Comparison of ENCODE assay signal across 10 mouse cellular contexts in genomic region chr16:77421001-77421400, GRCm38 (mm10).
A peak's percentile ranks its signal among the peaks of the same experiment; 100 is the strongest.
DNase-seq lines count a peak whose midpoint lies in the region; ATAC-seq and TF ChIP-seq lines count a peak whose summit lies in the region.
"Had no signal": no experiment of that assay in that cellular context is flagged by ENCODE, and none has a peak within 500 bp of the region (broad histone marks: within the 10 kb centered on the region; RNA-seq: fewer than 3 reads in every experiment).

No protein-coding gene starts in this region.

- H3K36me3 ChIP-seq in neural tube, embryonic 11.5 days (ENCODE audit: control insufficient read depth, insufficient read depth, low read length): no peaks in the 10 kb centered on the region
- no peaks in the 10 kb centered on the region for H3K36me3 ChIP-seq in forebrain, embryonic 15.5 days
- H3K36me3 ChIP-seq in limb, embryonic 14.5 days (ENCODE audit: control insufficient read depth, insufficient read depth, low read length): no peaks in the 10 kb centered on the region
- no peaks in the 10 kb centered on the region for H3K36me3 ChIP-seq in stomach, embryonic 16.5 days (ENCODE audit: control insufficient read depth, insufficient read depth, low read length)
- H3K36me3 ChIP-seq: G1E had no signal

- H3K4me1 ChIP-seq in neural tube, embryonic 11.5 days (ENCODE audit: control insufficient read depth, insufficient read depth, low read length): peaks cover 7% of the 10 kb centered on the region; the same call in 1 of the 2 replicates
- peaks cover 31% of the 10 kb centered on the region for H3K4me1 ChIP-seq in forebrain, embryonic 15.5 days
- peaks cover 39% of the 10 kb centered on the region for H3K4me1 ChIP-seq in limb, embryonic 14.5 days (ENCODE audit: control insufficient read depth, insufficient read depth, low read length)
- H3K4me1 ChIP-seq in stomach, embryonic 16.5 days (ENCODE audit: control insufficient read depth, insufficient read depth, low read length): peaks cover 8% of the 10 kb centered on the region; the same call in 1 of the 2 replicates

- no peaks in the 10 kb centered on the region for H3K27me3 ChIP-seq in neural tube, embryonic 11.5 days (ENCODE audit: control insufficient read depth, insufficient read depth, low read length)
- no peaks in the 10 kb centered on the region for H3K27me3 ChIP-seq in forebrain, embryonic 15.5 days
- no peaks in the 10 kb centered on the region for H3K27me3 ChIP-seq in limb, embryonic 14.5 days (ENCODE audit: control insufficient read depth, insufficient read depth, low read length)
- no peaks in the 10 kb centered on the region for H3K27me3 ChIP-seq in stomach, embryonic 16.5 days (ENCODE audit: control insufficient read depth, insufficient read depth, low read length)

- peak overlapping the region; percentile 69 for H3K9ac ChIP-seq in neural tube, embryonic 11.5 days (ENCODE audit: low read length)
- H3K9ac ChIP-seq in forebrain, embryonic 15.5 days (replicated peaks): peak overlapping the region; percentile 79
- H3K9ac ChIP-seq in limb, embryonic 14.5 days (ENCODE audit: low read depth, low read length, severe bottlenecking): 0 out of 2 replicates have a peak overlapping the region, but pooled peaks have one; percentile 46
- no peak overlapping the region; the same call in 1 of the 2 replicates for H3K9ac ChIP-seq in stomach, embryonic 16.5 days (ENCODE audit: low read length)

- peak overlapping the region; percentile 89 for H3K27ac ChIP-seq in neural tube, embryonic 11.5 days (ENCODE audit: low read depth, low read length)
- H3K27ac ChIP-seq in forebrain, embryonic 15.5 days (replicated peaks): peak overlapping the region; percentile 99
- H3K27ac ChIP-seq in limb, embryonic 14.5 days (replicated peaks; ENCODE audit: low read depth, low read length): peak overlapping the region; percentile 84
- no peak overlapping the region; the same call in 1 of the 2 replicates for H3K27ac ChIP-seq in stomach, embryonic 16.5 days (ENCODE audit: low read length)

- TF ChIP-seq POLR2A in limb, embryonic 14.5 days (IDR thresholded peaks at IDR 0.05; ENCODE audit: borderline replicate concordance, extremely low read depth, insufficient read depth, insufficient read length): no peak

- DNase-seq in neural tube, embryonic 11.5 days (ENCODE audit: low spot score): no peak
- no peak for DNase-seq in neural tube, embryonic 10.5 days (ENCODE audit: extremely low spot score, low spot score)
- DNase-seq in limb, embryonic 14.5 days (ENCODE audit: low spot score): no peak
- DNase-seq in heart, adult 11 months: no peak
- DNase-seq: adrenal gland, postnatal 36 days; thymus, postnatal 25 days had no signal

- no peak for ATAC-seq in neural tube, embryonic 11.5 days (ENCODE audit: insufficient read depth, low FRiP score, low TSS enrichment)
- ATAC-seq in forebrain, embryonic 15.5 days (replicated peaks): no peak
- ATAC-seq in limb, embryonic 14.5 days (ENCODE audit: low FRiP score, low read depth): no peak
- no peak for ATAC-seq in stomach, embryonic 16.5 days (ENCODE audit: insufficient read depth, low FRiP score)
- no peak for ATAC-seq in monocyte, adult 5-6 weeks (replicated peaks; ENCODE audit: insufficient number of reproducible peaks, low FRiP score, low TSS enrichment, poor library complexity, severe bottlenecking)

- peak overlapping the region; percentile 37 for H3K4me3 ChIP-seq in neural tube, embryonic 11.5 days (ENCODE audit: low read depth, low read length)
- peak overlapping the region; percentile 47 for H3K4me3 ChIP-seq in forebrain, embryonic 15.5 days
- H3K4me3 ChIP-seq in limb, embryonic 14.5 days (replicated peaks; ENCODE audit: low read length): peak overlapping the region; percentile 5; the same call in 1 of the 2 replicates
- H3K4me3 ChIP-seq in stomach, embryonic 16.5 days (replicated peaks; ENCODE audit: low read length): no peak overlapping the region

- no peaks in the 10 kb centered on the region for H3K9me3 ChIP-seq in neural tube, embryonic 11.5 days (ENCODE audit: control insufficient read depth, low read length)
- no peaks in the 10 kb centered on the region for H3K9me3 ChIP-seq in forebrain, embryonic 15.5 days
- no peaks in the 10 kb centered on the region for H3K9me3 ChIP-seq in limb, embryonic 14.5 days (ENCODE audit: control insufficient read depth, low read length)
- H3K9me3 ChIP-seq in stomach, embryonic 16.5 days (replicated peaks; ENCODE audit: control insufficient read depth, low read length): no peaks in the 10 kb centered on the region

- H3K4me2 ChIP-seq in neural tube, embryonic 11.5 days (ENCODE audit: low read depth): peak overlapping the region; percentile 55
- H3K4me2 ChIP-seq in forebrain, embryonic 15.5 days (replicated peaks): peak overlapping the region; percentile 74
- H3K4me2 ChIP-seq in limb, embryonic 14.5 days (replicated peaks; ENCODE audit: low read depth, low read length, severe bottlenecking): peak overlapping the region; percentile 45
- H3K4me2 ChIP-seq in stomach, embryonic 16.5 days (ENCODE audit: low read depth, low read length): peak overlapping the region; percentile 42; the same call in 1 of the 2 replicates

- 18% methylated on average over 6 of the region's 6 CpGs for WGBS in neural tube, embryonic 11.5 days
- WGBS in forebrain, embryonic 15.5 days: 9% methylated on average over 6 of the region's 6 CpGs
- 19% methylated on average over 6 of the region's 6 CpGs for WGBS in limb, embryonic 14.5 days
- WGBS in stomach, embryonic 16.5 days: 54% methylated on average over 6 of the region's 6 CpGs
